Mouse (Mus musculus) heart, embryonic 16.5 days (tissue): ENCODE results near the gene Ranbp3. TPM values are rescaled to one million over a fixed set of nuclear protein-coding genes. Genes with fewer than 3 reads are reported as not detected.

Experiments used
- ATAC-seq: fragments of 200-750 bp; cut with Nextera tagmentation; replicated peaks from 2 replicates; pipeline ENCODE4 v1.8.0; 2017; ENCODE audit warnings: moderate number of reproducible peaks; ENCODE audit not compliant: insufficient read depth, low FRiP score; ENCODE audit errors: extremely low read depth
- H3K27ac ChIP-seq: fragments of 300-500 bp; sonication (generic); 2 replicates; pipeline ENCODE4 v1.5.1; 2014; ENCODE audit warnings: mild to moderate bottlenecking, low read length, control low read depth, moderate library complexity
- H3K27me3 ChIP-seq: fragments of 300-500 bp; sonication (generic); 2 replicates; pipeline ENCODE4 v1.6.1; 2014; ENCODE audit warnings: low read length, mixed read lengths; ENCODE audit not compliant: control insufficient read depth, insufficient read depth
- H3K36me3 ChIP-seq: fragments of 300-500 bp; sonication (generic); 2 replicates; pipeline ENCODE4 v1.6.1; 2014; ENCODE audit not compliant: control insufficient read depth, insufficient read depth
- H3K4me1 ChIP-seq: fragments of 300-500 bp; sonication (generic); 2 replicates; pipeline ENCODE4 v1.6.1; 2014; ENCODE audit warnings: low read length, mixed read lengths; ENCODE audit not compliant: control insufficient read depth, insufficient read depth
- H3K4me2 ChIP-seq: fragments of 300-500 bp; sonication (generic); 2 replicates; pipeline ENCODE4 v1.6.1; 2014; ENCODE audit warnings: low read depth, mild to moderate bottlenecking, control low read depth, low read length
- H3K4me3 ChIP-seq: fragments of 300-500 bp; sonication (generic); 2 replicates; pipeline ENCODE4 v1.5.1; 2014; ENCODE audit warnings: mild to moderate bottlenecking, control low read depth, low read length
- H3K9ac ChIP-seq: fragments of 300-500 bp; sonication (generic); 2 replicates; pipeline ENCODE4 v1.6.1; 2014; ENCODE audit warnings: low read length, control low read depth
- H3K9me3 ChIP-seq: fragments of 300-500 bp; sonication (generic); replicated peaks from 2 replicates; pipeline ENCODE4 v1.6.1; 2016; ENCODE audit warnings: low read length; ENCODE audit not compliant: control insufficient read depth
- WGBS: fragments of 180-500 bp; shearing (Covaris S2); extraction: QIAGEN DNeasy Blood & Tissue Kit; methylation state at CpG from one replicate; pipeline ENCODE4 v1.1.7; 2014; 5-methylcytosine and 5-hydroxymethylcytosine counted together
- polyA plus RNA-seq: library from polyadenylated mRNA; unstranded; fragments of >200 nt; fragmentation: Nextera tagmentation; extraction: Ambion mirVana; gene quantifications from 2 replicates; pipeline ENCODE4 v1.2.1, GENCODE M21; 2015

The Ranbp3 gene
- polyA plus RNA-seq, 1 experiment from 2014 or later: 63.1 TPM

DNA sequence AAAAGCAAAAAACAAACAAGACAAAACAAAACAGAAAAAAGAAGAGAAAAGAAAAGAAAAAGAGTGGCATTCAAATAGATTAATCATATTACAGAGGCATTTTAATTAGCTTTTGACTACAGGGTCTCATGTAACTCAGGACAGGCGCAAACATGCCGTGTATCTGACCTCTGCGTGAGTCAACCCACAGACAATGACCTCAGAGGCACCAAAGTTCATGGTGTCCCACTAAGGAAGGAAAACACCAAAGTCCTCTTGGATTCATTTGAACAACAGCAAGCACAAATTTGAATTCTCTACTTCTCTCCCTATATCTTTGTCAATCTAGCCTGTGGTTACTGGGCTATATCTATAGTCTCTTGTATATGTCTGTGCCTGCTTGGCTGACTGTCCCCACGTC lies 29.9 kb upstream of the Ranbp3 start:
- no peak overlapping the region for H3K27ac ChIP-seq
- H3K4me1 ChIP-seq: no peaks in the 10 kb centered on the region
- no peaks in the 10 kb centered on the region for H3K9me3 ChIP-seq
- no peak overlapping the region for H3K4me3 ChIP-seq
- 0 out of 2 replicates have a peak, but pooled peaks cover 2% of the 10 kb centered on the region for H3K27me3 ChIP-seq
- no peak overlapping the region for H3K4me2 ChIP-seq
- no peak overlapping the region for H3K9ac ChIP-seq
- ATAC-seq: no peak
- 81% methylated on average over 4 of the region's 4 CpGs for WGBS
- no peaks in the 10 kb centered on the region for H3K36me3 ChIP-seq

DNA sequence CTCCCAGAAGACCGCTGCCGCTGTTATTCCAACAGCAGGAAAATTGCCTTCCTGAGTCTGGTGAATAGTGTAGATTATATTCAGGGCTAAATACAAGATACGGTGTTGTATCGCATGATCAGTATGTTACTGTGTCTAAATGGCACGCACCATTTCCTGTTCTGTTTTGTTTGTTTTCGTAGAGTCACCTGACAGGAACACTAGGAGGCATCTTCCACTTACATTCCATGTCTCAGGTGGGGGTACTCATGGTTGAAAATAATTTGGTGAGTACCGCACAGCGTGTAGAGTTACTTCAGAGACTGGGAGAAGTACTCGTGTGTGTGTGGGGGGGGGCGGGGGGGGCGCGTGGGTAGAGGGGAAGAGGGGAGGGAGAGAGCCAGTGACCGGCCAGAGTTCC lies 25.5 kb upstream of the Ranbp3 start:
- Histone ChIP-seq H3K27me3 (no peaks in the 10 kb centered on the region), H3K4me2 (peak overlapping the region; percentile 16; the same call in 1 of the 2 replicates), H3K9me3 (no peaks in the 10 kb centered on the region), H3K4me1 (no peaks in the 10 kb centered on the region), H3K9ac (no peak overlapping the region), H3K4me3 (no peak overlapping the region), H3K27ac (no peak overlapping the region), H3K36me3 (no peaks in the 10 kb centered on the region)
- WGBS: 51% methylated on average over 11 of the region's 13 CpGs
- no peak for ATAC-seq

DNA sequence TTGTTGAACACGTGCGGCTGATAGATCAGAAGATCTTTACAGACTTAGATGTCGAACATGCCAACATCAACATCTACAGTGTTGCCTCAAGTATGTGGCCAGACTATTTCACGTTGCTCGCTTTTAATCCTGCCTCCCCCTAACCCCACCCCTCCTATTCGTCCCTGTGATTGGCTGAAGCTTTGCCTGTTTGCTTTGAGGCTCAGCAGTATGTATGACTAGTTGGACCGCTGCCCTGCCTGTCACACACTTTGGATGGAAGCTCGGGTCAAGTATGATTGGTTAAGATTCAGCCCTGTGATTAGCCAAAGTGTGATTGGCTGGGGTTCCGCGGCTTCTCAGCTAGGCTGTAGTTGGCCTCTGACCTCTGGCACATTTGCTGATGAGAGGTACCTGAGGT lies 21.3 kb upstream of the Ranbp3 start:
- Histone ChIP-seq H3K4me1 (no peaks in the 10 kb centered on the region), H3K4me2 (no peak overlapping the region), H3K9me3 (no peaks in the 10 kb centered on the region), H3K27me3 (0 out of 2 replicates have a peak, but pooled peaks cover 2% of the 10 kb centered on the region), H3K27ac (no peak overlapping the region), H3K36me3 (no peaks in the 10 kb centered on the region), H3K9ac (no peak overlapping the region), H3K4me3 (no peak overlapping the region)
- 26% methylated on average over 10 of the region's 10 CpGs for WGBS
- no peak for ATAC-seq

DNA sequence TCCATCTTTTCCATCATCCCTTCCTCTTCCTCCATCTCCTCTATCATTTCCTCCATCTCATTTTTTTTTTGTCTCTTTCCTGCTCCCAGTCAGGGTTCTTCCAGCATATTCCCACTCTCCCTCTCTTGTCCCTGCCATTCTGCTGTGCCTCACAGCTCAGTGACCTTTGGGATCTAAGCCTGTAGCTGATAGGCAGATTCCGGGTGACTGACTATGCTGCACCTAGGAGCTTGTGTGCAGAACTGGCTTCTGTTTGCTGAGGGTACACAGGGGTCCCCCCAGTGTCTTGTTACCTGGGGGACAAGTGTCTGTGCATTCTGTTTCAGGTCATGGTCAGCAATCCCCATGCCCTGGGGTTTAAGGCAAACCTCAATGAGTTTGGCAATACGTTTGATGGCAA lies 18.3 kb upstream of the Ranbp3 start:
- no peaks in the 10 kb centered on the region for H3K36me3 ChIP-seq
- H3K4me1 ChIP-seq: no peaks in the 10 kb centered on the region
- no peak overlapping the region for H3K4me3 ChIP-seq
- H3K27me3 ChIP-seq: 0 out of 2 replicates have a peak, but pooled peaks cover 2% of the 10 kb centered on the region
- H3K9me3 ChIP-seq: no peaks in the 10 kb centered on the region
- 65% methylated on average over 2 of the region's 2 CpGs for WGBS
- no peak overlapping the region for H3K4me2 ChIP-seq
- no peak overlapping the region for H3K9ac ChIP-seq
- H3K27ac ChIP-seq: no peak overlapping the region
- ATAC-seq: no peak

DNA sequence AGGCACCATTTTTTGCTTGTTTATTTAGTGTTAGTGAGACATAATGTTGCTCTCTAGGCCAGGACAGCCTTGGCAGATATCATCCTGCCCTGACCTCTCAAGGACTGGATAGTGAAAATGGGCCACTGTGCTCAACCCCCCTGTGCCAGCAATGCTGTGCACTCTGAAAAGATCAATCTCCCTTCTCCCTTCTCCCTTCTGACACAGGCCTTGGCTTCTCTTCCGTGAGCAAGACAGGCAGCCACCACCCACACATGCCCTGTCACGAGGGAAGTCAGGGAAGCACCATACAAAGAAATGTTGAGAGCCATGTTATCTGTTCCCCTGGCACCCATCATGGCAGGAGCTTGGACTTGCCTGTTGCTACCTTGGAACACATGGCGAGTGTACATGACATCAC lies 17.8 kb upstream of the Ranbp3 start:
- ATAC-seq: no peak
- no peak overlapping the region for H3K4me2 ChIP-seq
- no peak overlapping the region for H3K4me3 ChIP-seq
- 0 out of 2 replicates have a peak, but pooled peaks cover 2% of the 10 kb centered on the region for H3K27me3 ChIP-seq
- no peaks in the 10 kb centered on the region for H3K36me3 ChIP-seq
- no peak overlapping the region for H3K9ac ChIP-seq
- 65% methylated on average over 3 of the region's 3 CpGs for WGBS
- no peaks in the 10 kb centered on the region for H3K9me3 ChIP-seq
- no peaks in the 10 kb centered on the region for H3K4me1 ChIP-seq
- H3K27ac ChIP-seq: no peak overlapping the region

DNA sequence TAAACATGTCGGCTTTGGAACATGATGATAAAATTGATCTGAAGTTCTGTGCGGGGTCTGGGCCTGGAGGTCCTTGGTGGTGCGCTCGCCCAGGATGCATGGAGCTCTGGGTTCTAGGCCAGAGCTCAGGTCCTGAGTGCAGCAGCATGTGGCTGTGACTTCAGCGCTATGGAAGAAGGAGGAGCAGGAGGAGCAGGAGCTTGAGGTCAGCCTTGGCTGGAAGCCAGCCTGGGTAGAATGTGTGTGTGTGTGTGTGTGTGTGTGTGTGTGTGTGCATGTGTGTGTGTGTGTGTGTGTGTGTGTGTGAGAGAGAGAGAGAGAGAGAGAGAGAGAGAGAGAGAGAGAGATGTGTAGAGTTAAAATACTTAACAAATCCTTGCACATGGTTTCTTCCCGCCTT lies 16.9 kb upstream of the Ranbp3 start:
- Histone ChIP-seq H3K9ac (no peak overlapping the region), H3K4me1 (no peaks in the 10 kb centered on the region), H3K27ac (no peak overlapping the region), H3K4me2 (no peak overlapping the region), H3K36me3 (no peaks in the 10 kb centered on the region), H3K27me3 (0 out of 2 replicates have a peak, but pooled peaks cover 2% of the 10 kb centered on the region), H3K9me3 (no peaks in the 10 kb centered on the region), H3K4me3 (no peak overlapping the region)
- ATAC-seq: no peak
- 69% methylated on average over 6 of the region's 6 CpGs for WGBS

DNA sequence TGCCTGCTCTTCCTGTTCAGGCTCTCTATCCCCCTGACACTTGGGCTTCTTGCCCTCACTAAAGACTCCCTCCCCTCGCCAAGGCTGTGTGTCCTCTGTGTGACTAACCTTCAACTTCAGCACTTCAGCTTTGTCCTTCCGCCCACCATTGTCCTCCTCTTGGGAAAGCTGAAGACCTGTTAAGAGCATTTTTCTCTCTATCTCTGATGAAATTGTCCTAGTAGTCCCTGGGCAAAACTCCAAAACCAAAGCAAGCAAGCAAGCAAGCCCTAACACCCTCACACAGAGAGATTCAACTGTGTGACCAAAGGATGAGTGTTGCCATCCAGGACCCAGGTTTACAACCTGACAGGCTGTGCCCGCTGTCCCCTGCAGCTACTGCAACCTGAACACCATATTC lies 9.4 kb upstream of the Ranbp3 start:
- Histone ChIP-seq H3K27me3 (peaks cover 5% of the 10 kb centered on the region; the same call in 1 of the 2 replicates), H3K4me2 (no peak overlapping the region), H3K4me3 (no peak overlapping the region), H3K4me1 (peaks cover 3% of the 10 kb centered on the region), H3K36me3 (no peaks in the 10 kb centered on the region), H3K9me3 (no peaks in the 10 kb centered on the region), H3K27ac (no peak overlapping the region), H3K9ac (no peak overlapping the region)
- no peak for ATAC-seq
- WGBS: 64% methylated on average over 3 of the region's 3 CpGs

DNA sequence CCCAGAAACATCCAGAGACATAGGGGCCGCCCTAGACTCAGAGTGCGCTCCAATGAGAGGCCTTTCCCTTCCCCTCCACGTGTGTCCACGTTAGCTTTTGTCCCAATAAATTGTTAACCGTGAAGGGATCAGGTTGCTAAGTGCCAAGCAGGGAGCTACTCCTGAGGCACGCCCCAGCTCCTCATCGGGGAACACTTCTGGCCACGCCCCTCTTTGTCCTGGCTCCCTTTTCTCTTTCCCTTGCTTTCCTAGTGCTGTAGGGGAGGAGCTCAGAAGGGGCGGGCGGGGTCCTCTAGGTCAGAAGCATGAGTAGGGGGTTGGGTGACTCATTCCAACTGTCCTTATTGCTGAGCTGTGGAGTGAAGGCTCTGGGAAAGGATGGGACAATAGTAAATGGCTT lies 8.8 kb upstream of the Ranbp3 start:
- Histone ChIP-seq H3K4me3 (no peak overlapping the region), H3K4me1 (peaks cover 3% of the 10 kb centered on the region), H3K9ac (no peak overlapping the region), H3K27me3 (peaks cover 5% of the 10 kb centered on the region; the same call in 1 of the 2 replicates), H3K4me2 (peak overlapping the region; percentile 40), H3K36me3 (no peaks in the 10 kb centered on the region), H3K27ac (no peak overlapping the region), H3K9me3 (no peaks in the 10 kb centered on the region)
- no peak for ATAC-seq
- WGBS: 8% methylated on average over 10 of the region's 10 CpGs

DNA sequence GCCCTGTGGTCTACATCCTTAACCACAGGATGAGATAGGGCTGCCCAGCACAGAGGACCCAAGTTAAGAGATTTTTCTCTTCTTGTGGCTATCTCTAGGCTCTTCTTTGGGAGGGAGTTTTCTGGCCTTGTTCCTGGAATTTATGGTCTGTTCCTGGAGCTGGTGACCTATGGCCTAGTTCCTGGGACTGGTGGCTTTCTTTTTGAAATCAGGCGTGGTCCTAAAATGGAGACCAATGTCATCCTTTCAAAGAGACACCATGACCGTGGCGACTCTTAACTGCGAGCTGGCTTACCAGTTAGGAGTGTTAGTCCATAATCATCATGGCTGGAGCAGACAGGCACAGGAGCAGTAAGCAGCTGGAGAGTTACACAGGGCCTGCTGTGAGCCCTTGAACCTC lies 6.7 kb upstream of the Ranbp3 start:
- H3K9me3 ChIP-seq: no peaks in the 10 kb centered on the region
- no peak overlapping the region for H3K9ac ChIP-seq
- WGBS: 85% methylated on average over 4 of the region's 4 CpGs
- peaks cover 3% of the 10 kb centered on the region for H3K4me1 ChIP-seq
- H3K4me2 ChIP-seq: no peak overlapping the region
- no peaks in the 10 kb centered on the region for H3K36me3 ChIP-seq
- H3K27ac ChIP-seq: no peak overlapping the region
- H3K27me3 ChIP-seq: peaks cover 5% of the 10 kb centered on the region; the same call in 1 of the 2 replicates
- ATAC-seq: no peak
- H3K4me3 ChIP-seq: no peak overlapping the region
